Mouse (Mus musculus) spleen, postnatal 10 days (tissue): Measurements from ENCODE around the gene 1600002K03Rik.

Source experiments
- DNase-seq, 2 experiments: peaks; one replicate each; pipeline ENCODE4 v3.0.0; 2021 to 2022; ENCODE audit warnings: low spot score in 2 of 2

The 1600002K03Rik gene

GRCm38 (mm10) chr10:80153713-80154112 is 19.0 kb upstream of the 1600002K03Rik start:
- no peak for DNase-seq

GRCm38 (mm10) chr10:80154384-80154783 is 18.4 kb upstream of the 1600002K03Rik start:
- DNase-seq = no peak

- no peak for DNase-seq
Observed at GRCm38 (mm10) chr10:80155277-80155676, 17.5 kb upstream of the 1600002K03Rik start.

GRCm38 (mm10) chr10:80156002-80156751 is 16.6 kb upstream of the 1600002K03Rik start:
- no peak for DNase-seq

GRCm38 (mm10) chr10:80156752-80157053 is 16.0 kb upstream of the 1600002K03Rik start:
- DNase-seq = no peak

- no peak for DNase-seq
Observed at GRCm38 (mm10) chr10:80157141-80157929, 15.4 kb upstream of the 1600002K03Rik start.

GRCm38 (mm10) chr10:80158307-80158986 is 14.3 kb upstream of the 1600002K03Rik start:
- DNase-seq = peak; percentile 63 to 69

GRCm38 (mm10) chr10:80159021-80159560 is 13.7 kb upstream of the 1600002K03Rik start:
- peak in 1 of 2 experiments; percentile 72 for DNase-seq

GRCm38 (mm10) chr10:80159561-80160454 is 12.9 kb upstream of the 1600002K03Rik start:
- DNase-seq = peak; percentile 97 to 98

- peak; percentile 73 to 80 for DNase-seq
Observed at GRCm38 (mm10) chr10:80160455-80161371, 12.0 kb upstream of the 1600002K03Rik start.

GRCm38 (mm10) chr10:80161522-80162242 is 11.1 kb upstream of the 1600002K03Rik start:
- DNase-seq = peak in 1 of 2 experiments; percentile 55

- no peak for DNase-seq
Observed at GRCm38 (mm10) chr10:80162243-80162608, 10.5 kb upstream of the 1600002K03Rik start.

- peak in 1 of 2 experiments; percentile 44 for DNase-seq
Observed at GRCm38 (mm10) chr10:80162716-80163299, 9.9 kb upstream of the 1600002K03Rik start.

GRCm38 (mm10) chr10:80163721-80164120 is 9.0 kb upstream of the 1600002K03Rik start:
- DNase-seq = no peak

GRCm38 (mm10) chr10:80164161-80164997 is 8.4 kb upstream of the 1600002K03Rik start:
- DNase-seq = peak in 1 of 2 experiments; percentile 33

GRCm38 (mm10) chr10:80164998-80165344 is 7.8 kb upstream of the 1600002K03Rik start:
- peak; percentile 97 for DNase-seq

GRCm38 (mm10) chr10:80165392-80166128 is 7.2 kb upstream of the 1600002K03Rik start, which contains the start of gene Cirbp:
Gene Cirbp, plus strand, starts transcription at chr10:80165985.
- DNase-seq = no peak
